Mouse (Mus musculus) layer of hippocampus, postnatal 14 days (tissue): ENCODE results near the gene Psmd2. TPM values are rescaled to one million over a fixed set of nuclear protein-coding genes. Genes with fewer than 3 reads are reported as not detected.
A peak's percentile ranks its signal among the peaks of the same experiment; 100 is the strongest.

Source experiments
- DNase-seq, 2 experiments: peaks; one replicate each; pipeline ENCODE4 v3.0.0; 2021 to 2022; ENCODE audit warnings: low spot score in 2 of 2, mixed read lengths in 1 of 2
- long read RNA-seq, 2 experiments: library from polyadenylated mRNA; stranded (forward); transcript quantifications; one replicate each; pipeline ENCODE4 v2.0.0; 2021
- total RNA-seq, 2 experiments: library from RNA; stranded (reverse); gene quantifications; 2 replicates each; pipeline ENCODE4 v1.2.3; 2021

Psmd2 gene
- 100 to 1,000 TPM; 239 to 245 TPM for total RNA-seq
- long read RNA-seq, experiment 1, transcript Psmd2-201 (21 exons, 2,961 nt), result major isoform, 285 of 324 reads
- long read RNA-seq, experiment 1, partial matches to known transcripts, result 17 of 324 reads
- long read RNA-seq, experiment 1, other reads (novel, unspliced or antisense), result 19 of 324 reads
- long read RNA-seq, experiment 2, transcript Psmd2-201 (21 exons, 2,961 nt), result major isoform, 355 of 424 reads
- long read RNA-seq, experiment 2, partial matches to known transcripts, result 42 of 424 reads
- long read RNA-seq, experiment 2, other reads (novel, unspliced or antisense), result 27 of 424 reads

GRCm38 (mm10) chr16:20651076-20651946, at the start of gene Psmd2:
Gene Psmd2, plus strand, starts transcription at chr16:20651652.
- peak; percentile 95 to 97 for DNase-seq

GRCm38 (mm10) chr16:20604705-20605104, 46.7 kb upstream of the Psmd2 start:
- no peak for DNase-seq

- DNase-seq, result peak; percentile 81 to 86
Measured at GRCm38 (mm10) chr16:20610501-20611356, 40.7 kb upstream of the Psmd2 start.

GRCm38 (mm10) chr16:20611357-20612227, 39.9 kb upstream of the Psmd2 start, which contains the start of the genes Eef1akmt4, Gm49333 and Alg3:
Gene Eef1akmt4, plus strand, starts transcription at chr16:20611593.
Gene Gm49333, plus strand, starts transcription at chr16:20611610.
Gene Alg3, minus strand, starts transcription at chr16:20611735.
- DNase-seq, result peak; percentile 67 to 76

GRCm38 (mm10) chr16:20619541-20620398, 31.7 kb upstream of the Psmd2 start:
- no peak for DNase-seq

GRCm38 (mm10) chr16:20620399-20620735, 31.1 kb upstream of the Psmd2 start:
- no peak for DNase-seq

GRCm38 (mm10) chr16:20620751-20621190, 30.7 kb upstream of the Psmd2 start:
- peak; percentile 33 to 36 for DNase-seq

GRCm38 (mm10) chr16:20621191-20621990, 30.1 kb upstream of the Psmd2 start, which contains the start of gene Camk2n2:
Gene Camk2n2, minus strand, starts transcription at chr16:20621287.
- peak; percentile 42 to 44 for DNase-seq

GRCm38 (mm10) chr16:20621991-20622685, 29.3 kb upstream of the Psmd2 start:
- peak; percentile 67 to 72 for DNase-seq

- no peak for DNase-seq
Measured at GRCm38 (mm10) chr16:20623211-20623610, 28.2 kb upstream of the Psmd2 start.

GRCm38 (mm10) chr16:20628871-20629391, 22.5 kb upstream of the Psmd2 start:
- peak in 1 of 2 experiments; percentile 64 for DNase-seq

- no peak for DNase-seq
Measured at GRCm38 (mm10) chr16:20629731-20630634, 21.5 kb upstream of the Psmd2 start, which contains the start of gene Ece2. Gene Ece2, plus strand, starts transcription at chr16:20629828.

- DNase-seq, result no peak
Measured at GRCm38 (mm10) chr16:20637410-20637809, 14.0 kb upstream of the Psmd2 start.

- peak; percentile 65 to 87 for DNase-seq
Measured at GRCm38 (mm10) chr16:20638367-20638766, 13.1 kb upstream of the Psmd2 start.

- peak; percentile 76 to 85 for DNase-seq
Measured at GRCm38 (mm10) chr16:20642161-20642560, 9.3 kb upstream of the Psmd2 start.

- DNase-seq, result no peak
Measured at GRCm38 (mm10) chr16:20643911-20644310, 7.5 kb upstream of the Psmd2 start.
